Mouse (Mus musculus): ENCODE results near the gene Lrrc8e. TPM values are rescaled to one million over a fixed set of nuclear protein-coding genes. Genes with fewer than 3 reads are reported as not detected.
A peak's percentile ranks its signal among the peaks of the same experiment; 100 is the strongest.

The Lrrc8e gene
- total RNA-seq, 2 experiments from 2014 or later = not detected

- Histone ChIP-seq H3K4me3 (no peak overlapping the region), H3K27ac (peak overlapping the region; percentile 10; the same call in 1 of the 2 replicates)
- DNase-seq (ENCODE audit: low spot score in 2 of 2) = no peak
- TF ChIP-seq CTCF (conservative IDR thresholded peaks at IDR 0.05) = peak; percentile 61
Measured at GRCm38 (mm10) chr8:4211097-4211496, 15.5 kb upstream of the Lrrc8e start.

- Histone ChIP-seq H3K27ac (0 out of 2 replicates have a peak overlapping the region, but pooled peaks have one; percentile 3), H3K4me3 (peak overlapping the region; percentile 43)
- no peak for TF ChIP-seq CTCF (conservative IDR thresholded peaks at IDR 0.05)
- no peak for DNase-seq (ENCODE audit: low spot score in 2 of 2)
Measured at GRCm38 (mm10) chr8:4212809-4213209, 13.8 kb upstream of the Lrrc8e start.

- H3K4me3 ChIP-seq = peak overlapping the region; percentile 43
- DNase-seq (ENCODE audit: low spot score in 2 of 2) = peak in 1 of 2 experiments; percentile 47
- no peak for TF ChIP-seq CTCF (conservative IDR thresholded peaks at IDR 0.05)
- H3K27ac ChIP-seq = 0 out of 2 replicates have a peak overlapping the region, but pooled peaks have one; percentile 3
Measured at GRCm38 (mm10) chr8:4213210-4214005, 13.2 kb upstream of the Lrrc8e start.

- Histone ChIP-seq H3K4me3 (peak overlapping the region; percentile 43; the same call in 1 of the 2 replicates), H3K27ac (no peak overlapping the region)
- no peak for TF ChIP-seq CTCF (conservative IDR thresholded peaks at IDR 0.05)
- no peak for DNase-seq (ENCODE audit: low spot score in 2 of 2)
Measured at GRCm38 (mm10) chr8:4214006-4214980, 12.3 kb upstream of the Lrrc8e start.

GRCm38 (mm10) chr8:4216296-4216695 is 10.3 kb upstream of the Lrrc8e start:
- Histone ChIP-seq H3K27ac (peak overlapping the region; percentile 91), H3K4me3 (peak overlapping the region; percentile 80)
- no peak for TF ChIP-seq CTCF (conservative IDR thresholded peaks at IDR 0.05)
- no peak for DNase-seq (ENCODE audit: low spot score in 2 of 2)

GRCm38 (mm10) chr8:4216791-4217621 is 9.6 kb upstream of the Lrrc8e start, which contains the start of gene Prr36:
Gene Prr36 (minus strand): TSS chr8:4217459.
- TF ChIP-seq CTCF (conservative IDR thresholded peaks at IDR 0.05) = no peak
- DNase-seq (ENCODE audit: low spot score in 2 of 2) = peak; percentile 47 to 66
- H3K27ac ChIP-seq = peak within 1 kb of the TSS; percentile 91

GRCm38 (mm10) chr8:4219617-4220016 is 7.0 kb upstream of the Lrrc8e start:
- Histone ChIP-seq H3K4me3 (no peak overlapping the region), H3K27ac (no peak overlapping the region)
- no peak for DNase-seq (ENCODE audit: low spot score in 2 of 2)
- no peak for TF ChIP-seq CTCF (conservative IDR thresholded peaks at IDR 0.05)

More at GRCm38 (mm10) chr8:4216791-4217621, 9.6 kb upstream of the Lrrc8e start, which contains the start of gene Prr36:
- H3K4me3 ChIP-seq = peak within 1 kb of the TSS; percentile 80

- TF ChIP-seq CTCF (conservative IDR thresholded peaks at IDR 0.05) = no peak
Measured at GRCm38 (mm10) chr8:4222059-4222458, 4.6 kb upstream of the Lrrc8e start.

GRCm38 (mm10) chr8:4226323-4226722 is 304 bp upstream of the Lrrc8e start:
- TF ChIP-seq CTCF (conservative IDR thresholded peaks at IDR 0.05) = no peak
- Histone ChIP-seq H3K27ac (no peak overlapping the region), H3K4me3 (no peak overlapping the region)
- DNase-seq (ENCODE audit: low spot score in 2 of 2) = no peak

More at GRCm38 (mm10) chr8:4222059-4222458, 4.6 kb upstream of the Lrrc8e start:
- no peak overlapping the region for H3K27ac ChIP-seq
- DNase-seq (ENCODE audit: low spot score in 2 of 2) = no peak
- no peak overlapping the region for H3K4me3 ChIP-seq

GRCm38 (mm10) chr8:4227919-4228318 is 1.3 kb downstream of the Lrrc8e start:
- no peak for TF ChIP-seq CTCF (conservative IDR thresholded peaks at IDR 0.05)
- H3K27ac ChIP-seq = no peak overlapping the region
- no peak overlapping the region for H3K4me3 ChIP-seq
- DNase-seq (ENCODE audit: low spot score in 2 of 2) = no peak

- Histone ChIP-seq H3K4me3 (no peak overlapping the region), H3K27ac (no peak overlapping the region)
- DNase-seq (ENCODE audit: low spot score in 2 of 2) = no peak
- no peak for TF ChIP-seq CTCF (conservative IDR thresholded peaks at IDR 0.05)
Measured at GRCm38 (mm10) chr8:4229784-4230183, 3.2 kb downstream of the Lrrc8e start.

Data from layer of hippocampus, adult 2 months (tissue).